Mouse (Mus musculus) E14TG2a.4 (cell line): ENCODE results near the gene Rnasel.

ENCODE experiments used
- H3K27me3 ChIP-seq: 2 replicates; pipeline ENCODE4 v1.6.1; 2014; ENCODE audit warnings: low read length, control low read depth; ENCODE audit not compliant: insufficient read depth
- H3K36me3 ChIP-seq: 2 replicates; pipeline ENCODE4 v1.6.1; 2014; ENCODE audit warnings: low read length, control low read depth; ENCODE audit not compliant: insufficient read depth
- H3K4me1 ChIP-seq: replicated peaks from 2 replicates; pipeline ENCODE4 v1.6.1; 2014; ENCODE audit warnings: low read depth, low read length, control low read depth
- H3K4me3 ChIP-seq: replicated peaks from 2 replicates; pipeline ENCODE4 v1.5.1; 2014; ENCODE audit warnings: mild to moderate bottlenecking, low read length
- H3K9me3 ChIP-seq: 2 replicates; pipeline ENCODE4 v1.6.1; 2014; ENCODE audit warnings: low read length, control low read depth
- CTCF ChIP-seq: conservative IDR thresholded peaks from 2 replicates; pipeline ENCODE4 v1.5.1; 2014; ENCODE audit warnings: low read length
- NANOG ChIP-seq: IDR thresholded peaks from 2 replicates; pipeline ENCODE4 v1.6.1; 2014; ENCODE audit warnings: borderline replicate concordance, low read length, mixed read lengths
- POU5F1 ChIP-seq: IDR thresholded peaks from 2 replicates; pipeline ENCODE4 v1.6.1; 2014; ENCODE audit warnings: low read length, borderline replicate concordance

Gene Rnasel

GRCm38 (mm10) chr1:153729806-153730205 lies 19.4 kb upstream of the Rnasel start:
- TF ChIP-seq POU5F1 (no peak), CTCF (no peak), NANOG (no peak)
- H3K4me1 ChIP-seq: peaks cover 20% of the 10 kb centered on the region
- peaks cover 33% of the 10 kb centered on the region for H3K27me3 ChIP-seq
- H3K9me3 ChIP-seq: no peaks in the 10 kb centered on the region
- H3K36me3 ChIP-seq: no peaks in the 10 kb centered on the region
- no peak overlapping the region for H3K4me3 ChIP-seq

GRCm38 (mm10) chr1:153730671-153731070 lies 18.6 kb upstream of the Rnasel start:
- Histone ChIP-seq H3K9me3 (no peaks in the 10 kb centered on the region), H3K36me3 (no peaks in the 10 kb centered on the region), H3K4me1 (peaks cover 20% of the 10 kb centered on the region), H3K4me3 (no peak overlapping the region), H3K27me3 (peaks cover 36% of the 10 kb centered on the region)
- TF ChIP-seq CTCF (no peak), NANOG (no peak), POU5F1 (no peak)

GRCm38 (mm10) chr1:153733181-153733580 lies 16.0 kb upstream of the Rnasel start:
- Histone ChIP-seq H3K9me3 (no peaks in the 10 kb centered on the region), H3K27me3 (peaks cover 54% of the 10 kb centered on the region), H3K4me1 (peaks cover 32% of the 10 kb centered on the region), H3K4me3 (no peak overlapping the region; the same call in 1 of the 2 replicates), H3K36me3 (no peaks in the 10 kb centered on the region)
- TF ChIP-seq CTCF (no peak), NANOG (no peak), POU5F1 (no peak)

- H3K27me3 ChIP-seq: peaks cover 71% of the 10 kb centered on the region
- no peaks in the 10 kb centered on the region for H3K9me3 ChIP-seq
- no peaks in the 10 kb centered on the region for H3K36me3 ChIP-seq
- no peak for TF ChIP-seq NANOG
- no peak for TF ChIP-seq POU5F1
- TF ChIP-seq CTCF: no peak
- peaks cover 38% of the 10 kb centered on the region for H3K4me1 ChIP-seq
- H3K4me3 ChIP-seq: no peak overlapping the region
Observed at GRCm38 (mm10) chr1:153734866-153735265, 14.4 kb upstream of the Rnasel start.

GRCm38 (mm10) chr1:153736096-153736495 lies 13.1 kb upstream of the Rnasel start:
- TF ChIP-seq CTCF (no peak), POU5F1 (no peak), NANOG (no peak)
- no peaks in the 10 kb centered on the region for H3K9me3 ChIP-seq
- H3K27me3 ChIP-seq: peaks cover 83% of the 10 kb centered on the region
- no peak overlapping the region for H3K4me3 ChIP-seq
- no peaks in the 10 kb centered on the region for H3K36me3 ChIP-seq
- peaks cover 40% of the 10 kb centered on the region for H3K4me1 ChIP-seq

GRCm38 (mm10) chr1:153737101-153738085 lies 11.8 kb upstream of the Rnasel start:
- H3K4me1 ChIP-seq: peaks cover 50% of the 10 kb centered on the region
- peaks cover 89% of the 10 kb centered on the region for H3K27me3 ChIP-seq
- no peak overlapping the region for H3K4me3 ChIP-seq
- peaks cover 6% of the 10 kb centered on the region; the same call in 1 of the 2 replicates for H3K36me3 ChIP-seq
- TF ChIP-seq CTCF: no peak
- no peak for TF ChIP-seq NANOG
- TF ChIP-seq POU5F1: no peak
- H3K9me3 ChIP-seq: no peaks in the 10 kb centered on the region

- Histone ChIP-seq H3K36me3 (peaks cover 25% of the 10 kb centered on the region), H3K27me3 (peaks cover 78% of the 10 kb centered on the region), H3K4me3 (peak overlapping the region; percentile 77), H3K9me3 (no peaks in the 10 kb centered on the region), H3K4me1 (peaks cover 41% of the 10 kb centered on the region)
- TF ChIP-seq POU5F1 (no peak), NANOG (no peak), CTCF (no peak)
Observed at GRCm38 (mm10) chr1:153739437-153740015, 9.7 kb upstream of the Rnasel start.

- no peaks in the 10 kb centered on the region for H3K9me3 ChIP-seq
- H3K27me3 ChIP-seq: peaks cover 75% of the 10 kb centered on the region
- peak within 1 kb of the TSS; percentile 77 for H3K4me3 ChIP-seq
- peaks cover 28% of the 10 kb centered on the region for H3K36me3 ChIP-seq
- H3K4me1 ChIP-seq: peaks cover 41% of the 10 kb centered on the region
- TF ChIP-seq POU5F1 (no peak), CTCF (no peak), NANOG (no peak)
Observed at GRCm38 (mm10) chr1:153740145-153740544, 9.1 kb upstream of the Rnasel start, which contains the start of gene Rgs16. Rgs16 (plus strand) TSS chr1:153740349.
